Mouse (Mus musculus): ENCODE results near the gene Megf8. TPM values are rescaled to one million over a fixed set of nuclear protein-coding genes. Genes with fewer than 3 reads are reported as not detected.
A peak's percentile ranks its signal among the peaks of the same experiment; 100 is the strongest.
"Not testable (repeated sequence)": the region's sequence is repeated elsewhere in the genome, so short reads cannot be mapped to it uniquely, and the experiment has no call there.

Megf8 gene
- polyA plus RNA-seq, 1 experiment from 2014 or later: 14.2 TPM

DNA sequence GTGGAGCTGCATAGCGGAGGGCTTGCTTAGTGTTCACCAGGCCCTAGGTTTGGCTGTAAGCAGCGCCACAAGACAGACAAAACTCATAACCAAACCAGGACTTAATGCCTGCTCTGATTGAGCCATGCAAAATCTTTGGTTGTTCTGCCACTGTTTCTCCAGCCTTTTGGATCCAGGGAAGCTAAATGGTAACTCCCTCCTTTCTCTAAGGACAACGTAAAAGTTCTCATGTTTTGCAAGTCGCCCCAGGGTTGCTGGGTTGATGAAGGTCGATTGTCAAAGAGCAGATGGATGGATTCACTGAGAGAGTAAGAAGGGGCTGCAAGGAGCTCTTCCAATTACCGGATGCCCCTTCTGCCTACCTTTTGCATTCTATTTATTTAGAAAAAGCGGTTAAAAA lies 77.8 kb downstream of the Megf8 start:
- Histone ChIP-seq H3K4me1 (peaks cover 41% of the 10 kb centered on the region), H3K4me2 (peak overlapping the region; percentile 75), H3K36me3 (ENCODE audit: poor library complexity, severe bottlenecking) (no peaks in the 10 kb centered on the region), H3K27ac (no peak overlapping the region), H3K9me3 (replicated peaks) (no peaks in the 10 kb centered on the region), H3K27me3 (0 out of 2 replicates have a peak, but pooled peaks cover 4% of the 10 kb centered on the region), H3K9ac (peak overlapping the region; percentile 82), H3K4me3 (peak overlapping the region; percentile 68)
- ATAC-seq: no peak
- 21% methylated on average over 7 of the region's 7 CpGs for WGBS

- Histone ChIP-seq H3K27ac (peak overlapping the region; percentile 22), H3K27me3 (0 out of 2 replicates have a peak, but pooled peaks cover 4% of the 10 kb centered on the region), H3K4me3 (peak overlapping the region; percentile 68), H3K4me1 (peaks cover 37% of the 10 kb centered on the region), H3K36me3 (ENCODE audit: poor library complexity, severe bottlenecking) (no peaks in the 10 kb centered on the region), H3K9ac (peak overlapping the region; percentile 82), H3K4me2 (peak overlapping the region; percentile 75), H3K9me3 (replicated peaks) (no peaks in the 10 kb centered on the region)
- WGBS: under 1% methylated on average over 22 of the region's 22 CpGs
- peak; percentile 50; the same call in 1 of the 2 replicates for ATAC-seq
Observed at GRCm38 (mm10) chr7:25395186-25395557, 78.2 kb downstream of the Megf8 start.

GRCm38 (mm10) chr7:25395558-25396521 lies 78.9 kb downstream of the Megf8 start:
- Histone ChIP-seq H3K4me1 (peaks cover 32% of the 10 kb centered on the region), H3K27ac (peak overlapping the region; percentile 35), H3K4me2 (peak overlapping the region; percentile 75), H3K27me3 (0 out of 2 replicates have a peak, but pooled peaks cover 4% of the 10 kb centered on the region), H3K9ac (peak overlapping the region; percentile 82), H3K9me3 (replicated peaks) (no peaks in the 10 kb centered on the region), H3K36me3 (ENCODE audit: poor library complexity, severe bottlenecking) (no peaks in the 10 kb centered on the region), H3K4me3 (peak overlapping the region; percentile 68)
- 6% methylated on average over 52 of the region's 52 CpGs for WGBS
- peak; percentile 98 for ATAC-seq

- Histone ChIP-seq H3K27me3 (0 out of 2 replicates have a peak, but pooled peaks cover 4% of the 10 kb centered on the region), H3K27ac (peak overlapping the region; percentile 35; the same call in 1 of the 2 replicates), H3K4me3 (0 out of 2 replicates have a peak overlapping the region, but pooled peaks have one; percentile 68), H3K36me3 (ENCODE audit: poor library complexity, severe bottlenecking) (no peaks in the 10 kb centered on the region), H3K9ac (no peak overlapping the region), H3K4me1 (peaks cover 28% of the 10 kb centered on the region), H3K4me2 (peak overlapping the region; percentile 75), H3K9me3 (replicated peaks) (no peaks in the 10 kb centered on the region)
- no peak for ATAC-seq
- 89% methylated on average over 14 of the region's 14 CpGs for WGBS
Observed at GRCm38 (mm10) chr7:25396621-25397020, 79.7 kb downstream of the Megf8 start.

- 96% methylated on average over 1 of the region's 1 CpGs for WGBS
- H3K4me1 ChIP-seq: peaks cover 20% of the 10 kb centered on the region
- no peaks in the 10 kb centered on the region for H3K9me3 ChIP-seq (replicated peaks)
- no peak within 1 kb of the TSS for H3K4me3 ChIP-seq
- H3K9ac ChIP-seq: no peak within 1 kb of the TSS
- no peaks in the 10 kb centered on the region for H3K36me3 ChIP-seq (ENCODE audit: poor library complexity, severe bottlenecking)
- H3K4me2 ChIP-seq: no peak within 1 kb of the TSS
- 0 out of 2 replicates have a peak, but pooled peaks cover 3% of the 10 kb centered on the region for H3K27me3 ChIP-seq
- H3K27ac ChIP-seq: no peak within 1 kb of the TSS
- no peak for ATAC-seq
Observed at GRCm38 (mm10) chr7:25398610-25399009, 81.6 kb downstream of the Megf8 start, which contains the start of gene Lipe. Gene Lipe, minus strand, starts transcription at chr7:25398710.

DNA sequence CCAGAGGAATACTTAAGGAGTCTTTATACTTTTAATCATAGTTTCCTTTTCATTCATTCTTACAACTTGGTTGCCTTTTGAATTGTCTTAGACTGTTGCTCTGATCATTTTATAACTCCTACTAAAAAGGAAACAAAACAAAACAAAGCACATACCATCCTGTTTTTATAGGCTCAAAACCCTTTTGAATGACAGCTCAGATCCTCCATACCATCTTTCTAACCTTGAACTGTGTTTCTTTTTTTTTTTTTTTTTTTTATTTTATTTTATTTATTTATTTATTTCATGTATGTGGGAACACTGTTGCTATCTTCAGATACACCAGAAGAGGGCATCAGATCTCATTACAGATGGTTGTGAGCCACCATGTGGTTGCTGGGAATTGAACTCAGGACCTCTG lies 82.1 kb downstream of the Megf8 start:
- H3K36me3 ChIP-seq (ENCODE audit: poor library complexity, severe bottlenecking); H3K27ac ChIP-seq; ATAC-seq; H3K27me3 ChIP-seq; H3K4me2 ChIP-seq; H3K4me3 ChIP-seq; H3K9ac ChIP-seq; H3K9me3 ChIP-seq (replicated peaks): not testable (repeated sequence)
- H3K4me1 ChIP-seq: peaks cover 16% of the 10 kb centered on the region

DNA sequence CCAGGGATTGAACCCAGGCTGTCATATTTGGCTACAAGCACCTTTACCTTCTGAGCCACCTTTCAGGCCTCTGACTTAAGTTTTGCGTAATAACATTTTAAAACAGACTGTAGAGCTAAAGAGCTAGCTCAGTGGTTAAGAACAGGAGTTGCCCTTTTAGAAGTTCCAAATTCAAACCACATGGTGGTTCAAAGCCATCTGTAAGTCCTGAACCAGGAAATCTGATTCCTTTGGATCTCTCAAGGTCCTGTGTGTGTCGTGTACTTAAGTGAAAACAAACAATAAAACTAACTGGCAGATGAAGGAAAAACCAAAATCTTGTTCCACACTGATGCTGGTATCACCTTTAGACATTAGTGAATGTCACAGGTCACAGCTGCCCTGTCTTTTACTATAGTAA lies 84.6 kb downstream of the Megf8 start:
- no peaks in the 10 kb centered on the region for H3K9me3 ChIP-seq (replicated peaks)
- peaks cover 3% of the 10 kb centered on the region for H3K4me1 ChIP-seq
- ATAC-seq: no peak
- H3K27me3 ChIP-seq: no peaks in the 10 kb centered on the region
- H3K36me3 ChIP-seq (ENCODE audit: poor library complexity, severe bottlenecking): no peaks in the 10 kb centered on the region
- no peak overlapping the region for H3K9ac ChIP-seq
- no peak overlapping the region for H3K4me2 ChIP-seq
- H3K4me3 ChIP-seq: no peak overlapping the region
- WGBS: 69% methylated on average over 2 of the region's 2 CpGs
- no peak overlapping the region for H3K27ac ChIP-seq

DNA sequence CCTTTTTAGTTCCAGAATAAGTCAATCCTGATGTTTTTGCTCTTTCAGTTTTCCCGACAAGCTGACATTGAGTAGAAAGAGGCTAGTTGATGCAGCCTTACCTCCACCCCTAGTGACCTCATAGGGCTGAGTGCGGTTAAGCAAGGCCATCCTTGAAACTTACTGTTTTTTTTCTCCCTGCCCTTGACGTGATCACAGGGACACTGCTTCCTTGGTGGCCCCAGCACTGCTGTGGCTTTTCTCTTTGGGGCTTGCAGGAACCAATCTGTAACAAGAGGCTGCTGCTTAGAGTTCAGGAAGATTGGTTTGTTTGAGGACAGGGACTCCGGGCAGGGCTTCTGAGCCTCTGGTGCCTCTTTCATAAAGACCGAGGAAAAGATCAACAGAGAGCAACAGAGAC lies 85.0 kb downstream of the Megf8 start:
- Histone ChIP-seq H3K27me3 (no peaks in the 10 kb centered on the region), H3K9me3 (replicated peaks) (no peaks in the 10 kb centered on the region), H3K36me3 (ENCODE audit: poor library complexity, severe bottlenecking) (no peaks in the 10 kb centered on the region), H3K4me2 (no peak overlapping the region), H3K27ac (no peak overlapping the region), H3K4me1 (no peaks in the 10 kb centered on the region), H3K9ac (no peak overlapping the region), H3K4me3 (no peak overlapping the region)
- WGBS: 33% methylated on average over 5 of the region's 5 CpGs
- no peak for ATAC-seq

- Histone ChIP-seq H3K4me1 (no peaks in the 10 kb centered on the region), H3K4me3 (no peak overlapping the region), H3K27me3 (no peaks in the 10 kb centered on the region), H3K9ac (no peak overlapping the region), H3K9me3 (replicated peaks) (no peaks in the 10 kb centered on the region), H3K36me3 (ENCODE audit: poor library complexity, severe bottlenecking) (no peaks in the 10 kb centered on the region), H3K4me2 (no peak overlapping the region), H3K27ac (no peak overlapping the region)
- ATAC-seq: no peak
- 0% methylated on average over 2 of the region's 2 CpGs for WGBS
Observed at GRCm38 (mm10) chr7:25402671-25403101, 85.7 kb downstream of the Megf8 start.

DNA sequence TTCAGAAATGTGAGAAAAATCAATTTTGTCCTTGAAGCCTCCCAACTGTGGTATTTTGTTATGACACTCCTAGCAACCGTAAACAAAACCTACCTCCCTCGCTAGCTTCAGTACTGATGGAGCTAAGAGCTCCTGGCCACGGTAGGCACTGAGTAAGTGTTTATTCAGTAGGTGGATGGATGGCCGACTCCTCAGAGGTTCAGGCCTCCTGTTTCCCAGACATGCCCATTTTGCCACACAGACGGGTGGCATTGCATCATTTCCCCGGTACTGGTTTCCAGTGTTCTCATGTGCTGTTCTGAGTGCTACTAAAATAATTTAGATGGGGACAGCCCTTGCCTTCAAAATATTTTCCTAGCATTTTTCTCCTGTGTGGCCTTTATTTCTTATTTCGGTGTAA lies 89.5 kb downstream of the Megf8 start:
- Histone ChIP-seq H3K27ac (no peak overlapping the region), H3K27me3 (no peaks in the 10 kb centered on the region), H3K4me3 (no peak overlapping the region), H3K9me3 (replicated peaks) (no peaks in the 10 kb centered on the region), H3K36me3 (ENCODE audit: poor library complexity, severe bottlenecking) (no peaks in the 10 kb centered on the region), H3K9ac (no peak overlapping the region), H3K4me2 (no peak overlapping the region), H3K4me1 (no peaks in the 10 kb centered on the region)
- WGBS: 90% methylated on average over 7 of the region's 7 CpGs
- no peak for ATAC-seq

GRCm38 (mm10) chr7:25409114-25409760 lies 92.3 kb downstream of the Megf8 start:
- Histone ChIP-seq H3K4me1 (0 out of 2 replicates have a peak, but pooled peaks cover 6% of the 10 kb centered on the region), H3K9ac (no peak overlapping the region), H3K27me3 (no peaks in the 10 kb centered on the region), H3K4me2 (no peak overlapping the region), H3K27ac (no peak overlapping the region), H3K4me3 (no peak overlapping the region), H3K9me3 (replicated peaks) (no peaks in the 10 kb centered on the region), H3K36me3 (ENCODE audit: poor library complexity, severe bottlenecking) (no peaks in the 10 kb centered on the region)
- ATAC-seq: no peak
- 40% methylated on average over 4 of the region's 4 CpGs for WGBS
